Mouse (Mus musculus) neural tube, embryonic 13.5 days (tissue): ENCODE measurements around the gene Chchd1. TPM values are rescaled to one million over a fixed set of nuclear protein-coding genes. Genes with fewer than 3 reads are reported as not detected.
"Not testable (repeated sequence)": the region's sequence is repeated elsewhere in the genome, so short reads cannot be mapped to it uniquely, and the experiment has no call there.

Experiments
- ATAC-seq: fragments of 200-750 bp; cut with Nextera tagmentation; 2 replicates; pipeline ENCODE4 v1.8.0; 2017; ENCODE audit warnings: low read depth, mild to moderate bottlenecking, moderate TSS enrichment, moderate library complexity
- H3K27ac ChIP-seq: fragments of 300-500 bp; sonication (generic); replicated peaks from 2 replicates; pipeline ENCODE4 v1.5.1; 2015; ENCODE audit warnings: moderate library complexity, mild to moderate bottlenecking, inconsistent platforms
- H3K27me3 ChIP-seq: fragments of 300-500 bp; sonication (generic); 2 replicates; pipeline ENCODE4 v1.6.1; 2015; ENCODE audit warnings: mild to moderate bottlenecking, inconsistent platforms
- H3K36me3 ChIP-seq: fragments of 300-500 bp; sonication (generic); 2 replicates; pipeline ENCODE4 v1.6.1; 2015; ENCODE audit warnings: mild to moderate bottlenecking, inconsistent platforms
- H3K4me1 ChIP-seq: fragments of 300-500 bp; sonication (generic); replicated peaks from 2 replicates; pipeline ENCODE4 v1.6.1; 2015; ENCODE audit warnings: inconsistent platforms
- H3K4me2 ChIP-seq: fragments of 300-500 bp; sonication (generic); 2 replicates; pipeline ENCODE4 v1.6.1; 2015; ENCODE audit warnings: inconsistent platforms, mild to moderate bottlenecking, moderate library complexity
- H3K4me3 ChIP-seq: fragments of 300-500 bp; sonication (generic); 2 replicates; pipeline ENCODE4 v1.5.1; 2015; ENCODE audit warnings: mild to moderate bottlenecking, inconsistent platforms
- H3K9ac ChIP-seq: fragments of 300-500 bp; sonication (generic); 2 replicates; pipeline ENCODE4 v1.6.1; 2015; ENCODE audit warnings: moderate library complexity, mild to moderate bottlenecking, inconsistent platforms
- H3K9me3 ChIP-seq: fragments of 300-500 bp; sonication (generic); 2 replicates; pipeline ENCODE4 v1.6.1; 2016; ENCODE audit warnings: inconsistent platforms
- WGBS: fragments of 180-500 bp; shearing (Covaris S2); methylation state at CpG from one replicate; pipeline ENCODE4 v1.1.7; 2015; 5-methylcytosine and 5-hydroxymethylcytosine counted together
- polyA plus RNA-seq: library from polyadenylated mRNA; unstranded; fragments of >200 nt; fragmentation: Nextera tagmentation; extraction: Ambion mirVana; gene quantifications from 2 replicates; pipeline ENCODE4 v1.2.1, GENCODE M21; 2015

Gene Chchd1
- polyA plus RNA-seq, 1 experiment from 2014 or later = 218 TPM

- Histone ChIP-seq H3K9me3 (no peaks in the 10 kb centered on the region), H3K36me3 (peaks cover 65% of the 10 kb centered on the region), H3K4me1 (peaks cover 41% of the 10 kb centered on the region), H3K4me2 (0 out of 2 replicates have a peak overlapping the region, but pooled peaks have one; percentile 84), H3K27me3 (no peaks in the 10 kb centered on the region), H3K27ac (no peak overlapping the region), H3K4me3 (peak overlapping the region; percentile 77; the same call in 1 of the 2 replicates), H3K9ac (peak overlapping the region; percentile 87; the same call in 1 of the 2 replicates)
- no peak for ATAC-seq
- WGBS = 93% methylated on average over 10 of the region's 10 CpGs
These were observed 9.2 kb upstream of the Chchd1 start for GRCm38 (mm10) chr14:20693589-20694101.

- peak; percentile 30 for ATAC-seq
- peaks cover 63% of the 10 kb centered on the region for H3K36me3 ChIP-seq
- peak overlapping the region; percentile 97 for H3K27ac ChIP-seq
- peak overlapping the region; percentile 84 for H3K4me2 ChIP-seq
- no peaks in the 10 kb centered on the region for H3K9me3 ChIP-seq
- WGBS = 49% methylated on average over 13 of the region's 13 CpGs
- H3K27me3 ChIP-seq = no peaks in the 10 kb centered on the region
- H3K9ac ChIP-seq = peak overlapping the region; percentile 87
- H3K4me3 ChIP-seq = peak overlapping the region; percentile 77
- peaks cover 48% of the 10 kb centered on the region for H3K4me1 ChIP-seq
These were observed 8.5 kb upstream of the Chchd1 start for GRCm38 (mm10) chr14:20694185-20694883.

- Histone ChIP-seq H3K27ac (peak within 1 kb of the TSS; percentile 97), H3K4me2 (peak within 1 kb of the TSS; percentile 84), H3K4me1 (peaks cover 56% of the 10 kb centered on the region), H3K27me3 (no peaks in the 10 kb centered on the region), H3K9ac (peak within 1 kb of the TSS; percentile 87), H3K9me3 (no peaks in the 10 kb centered on the region), H3K4me3 (peak within 1 kb of the TSS; percentile 77), H3K36me3 (peaks cover 55% of the 10 kb centered on the region)
- peak; percentile 94 for ATAC-seq
- under 1% methylated on average over 94 of the region's 111 CpGs for WGBS
These were observed 7.7 kb upstream of the Chchd1 start, which contains the start of gene Fut11 for GRCm38 (mm10) chr14:20694884-20695760. Gene Fut11, plus strand, starts transcription at chr14:20694968.

GRCm38 (mm10) chr14:20695761-20696520 lies 6.9 kb upstream of the Chchd1 start:
- H3K27ac ChIP-seq = peak overlapping the region; percentile 97
- H3K9me3 ChIP-seq = no peaks in the 10 kb centered on the region
- peaks cover 50% of the 10 kb centered on the region for H3K36me3 ChIP-seq
- 10% methylated on average over 27 of the region's 27 CpGs for WGBS
- H3K4me3 ChIP-seq = peak overlapping the region; percentile 77
- peak overlapping the region; percentile 87 for H3K9ac ChIP-seq
- no peak for ATAC-seq
- H3K4me1 ChIP-seq = peaks cover 64% of the 10 kb centered on the region
- H3K27me3 ChIP-seq = no peaks in the 10 kb centered on the region
- H3K4me2 ChIP-seq = peak overlapping the region; percentile 84

GRCm38 (mm10) chr14:20696986-20697385 lies 5.8 kb upstream of the Chchd1 start:
- H3K36me3 ChIP-seq = peaks cover 40% of the 10 kb centered on the region
- no peaks in the 10 kb centered on the region for H3K9me3 ChIP-seq
- WGBS = 3% methylated on average over 1 of the region's 1 CpGs
- peaks cover 75% of the 10 kb centered on the region for H3K4me1 ChIP-seq
- peak overlapping the region; percentile 87 for H3K9ac ChIP-seq
- no peak for ATAC-seq
- H3K27ac ChIP-seq = no peak overlapping the region
- no peaks in the 10 kb centered on the region for H3K27me3 ChIP-seq
- H3K4me3 ChIP-seq = peak overlapping the region; percentile 77
- peak overlapping the region; percentile 84 for H3K4me2 ChIP-seq

- Histone ChIP-seq H3K9me3 (no peaks in the 10 kb centered on the region), H3K36me3 (peaks cover 24% of the 10 kb centered on the region), H3K27me3 (no peaks in the 10 kb centered on the region), H3K4me3 (peak overlapping the region; percentile 77; the same call in 1 of the 2 replicates), H3K27ac (no peak overlapping the region), H3K4me1 (peaks cover 81% of the 10 kb centered on the region), H3K9ac (peak overlapping the region; percentile 87), H3K4me2 (peak overlapping the region; percentile 84)
- ATAC-seq = no peak
- WGBS = 94% methylated on average over 2 of the region's 2 CpGs
These were observed 4.3 kb upstream of the Chchd1 start for GRCm38 (mm10) chr14:20698515-20698914.

GRCm38 (mm10) chr14:20700362-20700761 lies 2.4 kb upstream of the Chchd1 start:
- Histone ChIP-seq H3K27ac (no peak overlapping the region), H3K9ac (no peak overlapping the region), H3K4me1 (peaks cover 76% of the 10 kb centered on the region), H3K36me3 (peaks cover 29% of the 10 kb centered on the region), H3K27me3 (no peaks in the 10 kb centered on the region), H3K9me3 (no peaks in the 10 kb centered on the region), H3K4me3 (no peak overlapping the region), H3K4me2 (no peak overlapping the region)
- ATAC-seq = no peak
- 87% methylated on average over 3 of the region's 3 CpGs for WGBS

- H3K36me3 ChIP-seq = peaks cover 32% of the 10 kb centered on the region
- H3K27ac ChIP-seq = no peak overlapping the region
- WGBS = 83% methylated on average over 8 of the region's 8 CpGs
- peak overlapping the region; percentile 79 for H3K4me3 ChIP-seq
- H3K9ac ChIP-seq = peak overlapping the region; percentile 88
- no peaks in the 10 kb centered on the region for H3K27me3 ChIP-seq
- H3K4me1 ChIP-seq = peaks cover 70% of the 10 kb centered on the region
- no peaks in the 10 kb centered on the region for H3K9me3 ChIP-seq
- peak overlapping the region; percentile 68 for H3K4me2 ChIP-seq
- ATAC-seq = no peak
These were observed 1.3 kb upstream of the Chchd1 start for GRCm38 (mm10) chr14:20701554-20701953.

- peak overlapping the region; percentile 88 for H3K9ac ChIP-seq
- H3K27me3 ChIP-seq = no peaks in the 10 kb centered on the region
- H3K4me1 ChIP-seq = peaks cover 68% of the 10 kb centered on the region
- peak overlapping the region; percentile 68 for H3K4me2 ChIP-seq
- peak; percentile 7; the same call in 1 of the 2 replicates for ATAC-seq
- peaks cover 32% of the 10 kb centered on the region for H3K36me3 ChIP-seq
- peak overlapping the region; percentile 79 for H3K4me3 ChIP-seq
- peak overlapping the region; percentile 92 for H3K27ac ChIP-seq
- WGBS = 15% methylated on average over 15 of the region's 15 CpGs
- no peaks in the 10 kb centered on the region for H3K9me3 ChIP-seq
These were observed 588 bp upstream of the Chchd1 start for GRCm38 (mm10) chr14:20702096-20702740.

GRCm38 (mm10) chr14:20703461-20703860 lies 655 bp downstream of the Chchd1 start:
- H3K9me3 ChIP-seq, ATAC-seq, H3K27me3 ChIP-seq: not testable (repeated sequence)
- H3K4me1 ChIP-seq = peaks cover 59% of the 10 kb centered on the region
- peaks cover 27% of the 10 kb centered on the region for H3K36me3 ChIP-seq
- peak overlapping the region; percentile 88 for H3K9ac ChIP-seq
- H3K27ac ChIP-seq = peak overlapping the region; percentile 92
- H3K4me3 ChIP-seq = peak overlapping the region; percentile 79
- peak overlapping the region; percentile 68 for H3K4me2 ChIP-seq
- WGBS = 7% methylated on average over 8 of the region's 8 CpGs
